Mouse (Mus musculus) kidney, postnatal 10 days (tissue): Measurements from ENCODE around the gene Lpin2.

ENCODE experiments used
- DNase-seq: peaks from one replicate; pipeline ENCODE4 v3.0.0; 2021; ENCODE audit warnings: mixed read lengths

Lpin2 gene

DNA sequence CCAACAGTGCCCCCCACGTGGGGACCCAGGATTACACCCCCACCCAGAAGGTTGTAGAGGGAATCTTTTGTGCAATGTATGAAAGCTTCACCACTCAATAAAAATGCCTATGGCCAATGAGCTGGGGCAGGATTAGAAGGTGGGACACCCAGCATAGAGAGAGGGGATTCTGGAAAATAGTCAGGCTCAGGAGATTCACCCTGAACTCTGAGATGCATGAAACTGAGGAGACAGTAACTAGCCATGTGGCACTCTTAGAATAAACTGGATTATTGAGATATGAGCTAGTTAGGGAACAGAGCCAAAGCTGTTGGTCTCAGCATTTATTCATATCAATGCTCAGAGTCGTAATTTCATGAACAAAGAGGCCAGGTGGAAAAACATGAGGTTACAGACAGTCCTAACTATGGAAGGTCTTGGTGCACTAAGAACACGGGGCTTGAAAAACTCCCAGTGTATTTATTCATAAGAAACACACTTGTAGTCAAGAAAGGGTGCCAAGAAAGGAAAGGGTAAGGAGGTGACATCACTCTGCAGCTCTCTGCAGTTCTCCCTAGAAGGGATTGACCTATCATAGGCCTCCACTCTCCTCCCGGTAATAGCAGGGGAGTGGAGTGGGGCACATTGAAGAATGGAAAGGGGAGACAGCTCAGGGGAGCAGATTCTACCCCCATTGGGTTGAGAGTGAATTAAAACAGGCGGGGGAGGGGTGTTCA is 83.1 kb downstream of the Lpin2 start:
- no peak for DNase-seq

DNA sequence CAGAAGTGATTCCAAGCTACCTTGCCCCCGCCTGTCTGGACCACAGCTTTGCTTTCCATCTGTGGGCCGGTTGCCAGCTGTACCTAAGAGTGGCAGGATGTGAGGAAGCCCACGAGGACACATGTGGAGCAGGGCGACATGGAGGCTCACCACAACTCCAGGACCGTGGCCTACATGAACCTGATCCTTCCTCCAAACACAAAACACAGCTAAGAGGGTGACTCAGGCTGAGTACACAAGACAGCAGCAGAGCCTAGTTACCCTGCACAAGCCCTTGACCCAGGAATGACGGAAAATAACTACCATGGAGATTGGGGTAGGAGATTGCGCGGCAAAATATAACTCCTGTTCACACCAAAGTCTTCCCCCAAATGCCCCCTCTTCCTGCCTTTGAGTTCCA is 85.0 kb downstream of the Lpin2 start:
- no peak for DNase-seq

GRCm38 (mm10) chr17:71268152-71268551 is 85.8 kb downstream of the Lpin2 start:
- DNase-seq: no peak

DNA sequence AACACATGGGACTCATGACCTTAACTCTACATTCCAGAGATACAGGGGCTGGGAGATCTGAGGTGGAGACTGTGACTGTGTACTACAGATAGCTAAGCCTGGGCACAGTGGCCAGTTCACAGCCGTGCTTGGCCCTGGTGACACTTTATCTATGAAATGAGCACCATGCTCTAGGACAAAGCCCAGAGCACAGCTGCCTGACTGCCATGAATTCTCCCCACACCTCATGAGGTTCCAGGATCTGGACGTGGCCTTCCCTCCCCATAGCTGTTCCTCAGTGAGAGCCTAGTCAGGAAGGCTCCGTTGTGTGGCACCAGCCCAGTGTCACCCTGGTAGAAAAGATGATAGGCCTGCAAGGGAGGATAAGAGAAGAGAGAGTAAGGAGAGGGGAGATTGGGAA is 86.2 kb downstream of the Lpin2 start:
- DNase-seq: no peak

DNA sequence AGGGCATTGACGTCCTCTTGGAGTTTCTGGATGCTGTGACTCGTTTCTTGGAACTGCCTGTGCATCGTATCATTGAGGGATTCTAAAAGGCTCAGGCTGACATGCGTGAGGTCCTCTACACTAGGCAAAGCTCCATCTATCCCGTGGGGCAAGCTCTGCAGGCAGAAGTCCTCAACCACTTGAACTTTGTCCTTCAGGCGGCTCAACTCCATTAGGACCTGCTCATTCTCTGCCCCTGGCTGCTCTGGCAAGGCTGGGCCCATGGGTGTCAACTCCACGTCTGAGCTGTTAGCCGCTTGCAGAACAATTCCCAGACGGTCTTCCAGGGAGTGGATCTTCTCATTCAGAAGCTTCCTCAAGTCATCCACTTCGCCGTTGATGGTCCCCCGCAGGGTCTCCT is 91.5 kb downstream of the Lpin2 start:
- no peak for DNase-seq

- no peak for DNase-seq
These were observed 94.4 kb downstream of the Lpin2 start for GRCm38 (mm10) chr17:71276771-71277170.

DNA sequence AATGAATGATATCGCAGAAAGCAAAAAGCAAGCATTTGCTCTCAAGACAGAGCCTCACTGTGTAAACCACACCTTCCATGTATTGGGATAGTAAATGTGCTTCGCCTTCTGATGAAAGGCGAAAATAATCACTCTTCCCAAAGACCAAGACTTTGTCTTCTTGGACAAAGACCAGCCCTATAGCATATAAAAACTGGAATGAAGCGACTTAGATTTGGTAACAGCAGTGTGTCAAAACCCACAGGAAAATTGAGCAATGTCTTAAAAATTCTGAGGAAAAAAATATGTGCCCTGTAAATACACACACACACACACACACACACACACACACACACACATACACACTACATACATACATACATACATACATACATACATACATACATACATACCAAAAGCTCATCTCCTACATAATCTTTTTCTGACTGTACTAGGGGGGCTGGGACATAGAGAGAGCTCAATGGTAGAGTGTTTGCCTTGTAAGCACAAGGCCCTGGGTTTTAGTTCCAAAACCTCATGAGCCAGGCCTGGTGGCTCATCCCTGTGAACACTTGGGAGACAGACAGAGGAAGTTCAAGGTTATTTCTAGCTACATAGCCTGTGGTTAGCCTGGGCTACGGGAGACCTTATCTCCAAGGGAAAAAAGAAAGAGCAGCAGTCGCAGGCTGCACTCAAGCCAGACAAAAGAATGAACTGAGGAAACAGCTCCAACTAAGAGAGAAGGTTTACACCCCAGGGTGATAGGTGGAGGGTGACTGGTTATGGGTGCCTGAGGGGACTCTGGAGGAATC is 95.5 kb downstream of the Lpin2 start:
- DNase-seq: no peak

GRCm38 (mm10) chr17:71282716-71283115 is 100.4 kb downstream of the Lpin2 start:
- peak; percentile 40 for DNase-seq

- peak; percentile 88 for DNase-seq
These were observed 100.9 kb downstream of the Lpin2 start for GRCm38 (mm10) chr17:71283237-71283636.

GRCm38 (mm10) chr17:71284890-71285289 is 102.5 kb downstream of the Lpin2 start:
- no peak for DNase-seq

DNA sequence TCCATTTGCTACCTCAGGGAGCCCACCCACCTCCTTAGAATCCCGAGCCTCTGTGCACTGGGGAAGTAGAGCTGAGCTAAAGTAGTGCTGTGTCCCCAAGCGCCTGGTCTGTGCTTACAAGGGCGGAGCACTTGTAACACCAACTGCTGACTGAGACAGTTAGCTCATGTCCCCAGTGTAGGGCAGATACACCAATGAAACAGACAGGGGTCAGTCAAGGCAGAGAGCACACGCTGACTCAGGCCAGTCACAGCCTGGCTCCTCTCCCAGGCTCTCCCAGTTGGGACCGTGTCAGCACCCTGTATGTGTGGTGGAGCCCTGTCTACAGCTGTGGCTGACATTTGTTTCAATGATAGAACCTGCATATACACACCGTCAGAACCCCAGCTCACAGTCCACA is 103.6 kb downstream of the Lpin2 start:
- peak; percentile 41 for DNase-seq

DNA sequence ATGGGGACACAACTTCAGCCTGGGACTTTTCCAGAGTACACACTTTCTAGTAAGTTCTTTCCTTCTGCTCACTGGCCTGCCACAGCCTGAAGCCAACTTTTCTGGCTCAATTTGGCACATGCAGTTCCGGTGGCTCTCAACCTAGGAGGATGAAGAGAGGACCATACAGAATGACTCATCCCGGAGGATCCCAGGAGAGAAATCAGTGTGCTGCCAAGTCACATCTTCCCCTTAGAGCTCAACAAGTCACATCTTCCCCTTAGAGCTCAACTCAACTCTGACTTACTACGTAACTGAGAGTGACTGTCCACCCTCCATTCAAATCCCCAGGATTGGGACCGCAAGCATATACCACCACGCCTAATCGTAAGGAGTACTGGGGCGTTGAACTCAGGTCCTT is 105.2 kb downstream of the Lpin2 start:
- no peak for DNase-seq

DNA sequence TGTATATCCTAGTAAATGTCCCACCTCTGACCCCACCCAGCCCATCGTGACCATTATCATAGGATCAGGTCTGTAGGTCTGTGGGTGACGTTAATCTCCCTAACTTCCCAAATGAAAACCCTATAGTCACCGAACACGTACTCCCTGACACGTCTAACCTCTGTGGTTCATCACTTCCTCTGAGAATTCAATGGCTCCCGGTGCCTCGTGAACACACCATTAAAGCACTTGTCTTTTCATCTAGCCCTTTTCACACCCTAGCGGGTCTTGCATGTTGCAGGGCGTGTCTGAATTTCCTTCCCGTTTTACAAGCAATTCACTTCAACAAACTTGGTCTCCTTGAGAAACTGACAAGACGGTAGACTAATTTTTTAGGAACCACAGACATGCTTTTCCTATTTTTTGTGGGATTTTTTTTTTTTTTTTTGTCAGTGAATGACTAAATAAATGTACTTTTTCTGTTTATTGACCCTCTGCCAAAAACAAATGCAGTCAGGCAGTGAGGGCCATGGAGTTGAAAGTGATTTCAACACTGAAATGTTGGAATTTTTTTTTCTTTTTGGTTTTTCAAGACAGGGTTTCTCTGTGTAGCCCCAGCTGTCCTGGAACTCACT is 105.9 kb downstream of the Lpin2 start:
- no peak for DNase-seq

DNA sequence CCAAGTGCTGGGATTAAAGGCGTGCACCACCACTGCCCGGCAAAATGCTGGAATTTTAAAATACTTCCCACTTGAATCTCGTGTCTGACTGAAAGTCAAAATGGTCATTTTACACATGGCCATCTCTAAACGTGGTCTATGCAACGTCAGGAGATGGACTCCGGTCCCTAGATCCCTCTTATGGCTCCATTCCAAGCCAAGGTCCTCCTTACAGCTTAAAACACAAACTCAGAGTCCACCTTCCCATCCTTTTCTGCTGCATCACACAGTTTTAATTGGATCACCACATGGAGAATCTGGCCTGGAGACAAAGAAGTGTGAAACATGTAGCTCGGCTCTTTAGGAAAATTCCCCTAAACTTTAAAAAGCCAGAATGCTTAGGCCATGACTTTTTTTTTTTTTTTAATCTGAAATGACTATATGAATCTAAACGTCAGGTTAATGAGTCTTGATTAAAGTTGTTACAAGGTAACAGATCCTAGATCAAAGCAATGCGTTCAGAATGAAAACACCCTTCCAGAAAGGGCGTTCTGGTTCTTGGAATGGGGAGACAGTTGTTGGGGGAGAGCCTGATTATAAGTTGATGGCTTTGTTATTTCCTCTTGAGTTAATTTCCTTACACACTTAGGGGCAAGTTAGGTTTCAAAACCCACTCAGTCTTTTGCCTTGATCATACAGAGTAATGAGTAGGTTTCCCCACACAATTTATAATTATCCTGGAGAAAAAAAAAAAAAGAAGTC is 106.6 kb downstream of the Lpin2 start:
- DNase-seq: no peak

- DNase-seq: no peak
These were observed 107.3 kb downstream of the Lpin2 start for GRCm38 (mm10) chr17:71289572-71290176.

DNA sequence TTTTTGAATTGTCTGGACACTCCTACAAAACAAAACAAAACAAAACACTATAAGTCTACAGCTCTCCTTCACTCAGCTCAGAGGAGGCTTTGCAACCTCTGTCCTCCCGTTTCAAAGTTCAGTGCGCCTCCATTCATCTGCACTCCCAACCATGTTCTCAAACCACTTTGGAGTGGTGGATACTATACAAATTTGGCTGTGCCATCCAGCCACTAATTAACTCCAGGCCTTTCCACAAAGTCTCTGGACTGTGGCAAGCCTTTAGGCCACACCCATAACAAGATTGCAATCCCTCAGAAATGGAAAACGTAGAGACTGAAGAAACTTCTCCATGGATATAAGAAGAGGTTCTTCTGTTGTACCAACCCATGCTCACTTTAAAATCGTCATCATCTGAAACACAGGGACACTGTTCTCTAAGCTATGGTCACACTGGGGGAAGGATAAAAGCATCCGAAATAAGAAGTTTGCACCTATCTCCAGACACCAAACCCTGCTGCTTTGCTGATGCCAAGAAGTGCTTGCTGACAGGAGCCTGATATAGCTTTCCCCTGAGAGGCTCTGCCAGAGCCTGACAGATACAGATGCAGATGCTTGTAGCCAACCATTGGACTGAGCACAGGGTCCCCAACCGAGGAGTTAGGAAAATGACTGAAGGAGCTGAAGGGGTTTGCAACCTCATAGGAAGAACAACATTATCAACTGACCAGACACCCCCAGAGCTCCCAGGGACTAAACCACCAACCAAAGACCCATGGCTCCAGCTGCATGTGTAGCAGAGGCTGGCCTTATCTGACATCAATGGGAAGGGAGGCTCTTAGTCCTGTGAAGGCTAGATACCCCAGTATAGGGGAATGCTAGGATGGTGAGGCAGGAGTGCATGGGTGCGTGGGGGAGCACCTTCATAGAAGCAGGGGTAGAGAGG is 108.4 kb downstream of the Lpin2 start:
- no peak for DNase-seq

DNA sequence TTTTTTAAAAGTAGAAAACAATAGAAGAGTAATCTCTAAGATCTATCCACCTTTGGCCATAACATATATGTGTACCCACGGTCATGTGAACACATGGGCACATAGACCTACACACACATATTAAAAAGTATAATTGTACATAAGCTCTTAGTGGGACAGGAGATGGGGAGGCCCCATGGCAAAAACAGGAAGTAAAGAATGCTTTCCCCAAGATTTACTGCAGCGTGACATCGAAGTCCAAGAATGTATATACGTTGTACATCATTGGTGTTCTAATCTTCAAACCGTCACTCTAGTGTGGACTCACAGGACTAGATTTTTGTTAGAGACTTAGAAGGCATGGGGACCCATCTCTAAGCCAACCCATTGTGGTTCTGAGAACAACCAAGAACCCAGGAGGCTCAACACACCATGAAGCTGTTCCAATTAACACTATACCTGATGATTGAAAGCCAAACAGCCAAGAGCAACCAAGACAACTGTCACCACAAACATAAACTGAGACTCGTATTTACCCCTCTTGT is 109.6 kb downstream of the Lpin2 start:
- no peak for DNase-seq

DNA sequence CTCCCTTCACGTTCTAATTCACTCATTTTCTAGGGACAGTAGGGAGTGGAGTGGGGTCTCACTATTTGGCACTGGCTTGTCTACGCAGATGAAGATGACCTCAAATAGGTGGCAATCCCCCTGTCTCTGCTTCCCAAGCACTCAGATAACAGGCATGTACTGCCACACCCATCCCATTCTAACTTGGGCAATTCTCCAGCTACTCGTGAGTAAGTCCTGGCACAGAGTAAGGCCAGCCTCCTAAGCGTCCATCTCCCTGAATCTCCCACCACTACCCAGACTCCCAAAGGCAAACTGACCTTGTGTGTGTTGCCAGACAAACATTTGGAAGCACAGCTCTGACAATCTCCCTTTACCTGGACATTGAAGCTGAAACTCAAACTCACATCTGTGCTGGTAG is 110.5 kb downstream of the Lpin2 start:
- DNase-seq: no peak

- DNase-seq: no peak
These were observed 112.2 kb downstream of the Lpin2 start for GRCm38 (mm10) chr17:71294570-71294969.
